Mouse (Mus musculus): ENCODE measurements at regions not wholly inside any gene's neighbourhood (a gene's known extent, or its start where the extent isn't known, plus 50 kb on each side); places are given as distances from the start of the nearest gene placed in this dataset.

DNA sequence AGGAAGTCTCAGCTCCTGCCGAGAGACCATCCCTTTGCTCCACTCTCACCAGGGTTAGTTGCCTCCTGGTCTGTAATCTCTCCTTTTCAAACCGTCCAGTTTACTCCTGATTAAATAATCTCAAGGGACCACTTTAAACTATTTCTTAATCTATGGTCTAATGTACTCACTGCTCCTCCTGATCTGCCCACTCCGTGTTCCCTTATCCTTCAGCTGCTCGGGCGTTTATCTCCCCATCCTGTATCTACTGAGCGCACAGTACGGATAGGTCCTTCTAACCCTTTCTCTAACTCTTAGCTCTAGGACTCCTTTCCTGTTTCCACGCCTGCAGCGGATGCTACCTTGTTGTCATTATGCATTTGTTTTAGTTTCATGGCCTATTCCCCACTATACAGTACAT lies 67.1 kb upstream of the Picalm start:
- H3K27ac ChIP-seq = 0 out of 2 replicates have a peak overlapping the region, but pooled peaks have one; percentile 1
- no peak overlapping the region for H3K4me3 ChIP-seq
- DNase-seq (ENCODE audit: low spot score in 2 of 2) = no peak
- no peak for TF ChIP-seq CTCF (conservative IDR thresholded peaks at IDR 0.05)

DNA sequence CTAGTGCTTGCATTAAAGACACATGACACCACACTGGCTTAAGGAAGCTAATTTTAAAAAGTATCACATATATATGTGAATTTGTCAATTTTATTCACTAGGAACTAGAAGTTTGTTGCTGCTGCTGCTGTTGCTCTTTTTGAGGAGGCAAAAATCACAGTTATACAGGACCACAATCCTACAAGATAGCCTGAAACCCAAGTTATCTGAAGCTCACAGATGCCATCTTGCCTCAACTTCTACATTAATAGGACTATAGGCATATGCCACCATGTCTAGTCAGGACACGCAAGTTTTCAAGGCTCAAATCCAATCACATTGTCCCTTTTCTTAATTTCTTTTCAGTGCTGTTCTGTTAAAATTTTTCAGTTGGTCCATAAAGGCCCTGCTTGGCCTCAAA lies 65.8 kb upstream of the Picalm start:
- DNase-seq (ENCODE audit: low spot score in 2 of 2) = no peak
- Histone ChIP-seq H3K27ac (no peak overlapping the region), H3K4me3 (no peak overlapping the region)
- TF ChIP-seq CTCF (conservative IDR thresholded peaks at IDR 0.05) = no peak

DNA sequence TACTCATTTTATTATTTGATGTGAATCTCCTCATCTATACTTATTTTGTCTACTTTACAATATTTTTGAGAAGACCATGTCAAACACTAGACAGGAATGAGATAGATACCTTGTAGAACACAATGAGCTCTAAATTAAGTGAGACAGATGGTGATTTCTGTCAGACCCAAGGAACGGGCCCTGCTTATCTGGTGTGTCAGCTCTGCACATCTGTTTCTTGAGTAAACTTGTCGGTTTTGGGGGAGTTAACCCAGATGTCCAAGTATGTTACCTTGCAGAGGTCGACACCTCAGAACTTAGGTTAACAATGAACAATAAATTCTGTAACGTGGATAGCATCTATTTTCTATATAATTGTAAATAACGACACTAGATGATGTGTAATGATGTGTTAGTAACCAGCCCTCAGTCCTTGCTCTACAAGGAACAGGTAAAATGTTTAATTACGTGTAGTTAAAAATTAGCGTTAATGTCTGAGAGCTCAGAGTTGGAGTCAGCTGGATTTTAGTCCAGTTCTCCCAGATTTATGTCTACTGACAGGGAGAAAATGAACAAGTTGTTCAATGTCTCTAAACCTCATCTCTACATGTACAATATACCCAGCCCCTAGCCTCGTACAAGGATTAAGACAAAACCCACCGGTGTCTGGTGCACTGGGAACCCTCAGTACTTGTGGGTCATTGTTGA lies 64.6 kb upstream of the Picalm start:
- Histone ChIP-seq H3K27ac (no peak overlapping the region), H3K4me3 (no peak overlapping the region)
- no peak for TF ChIP-seq CTCF (conservative IDR thresholded peaks at IDR 0.05)
- DNase-seq (ENCODE audit: low spot score in 2 of 2) = no peak

DNA sequence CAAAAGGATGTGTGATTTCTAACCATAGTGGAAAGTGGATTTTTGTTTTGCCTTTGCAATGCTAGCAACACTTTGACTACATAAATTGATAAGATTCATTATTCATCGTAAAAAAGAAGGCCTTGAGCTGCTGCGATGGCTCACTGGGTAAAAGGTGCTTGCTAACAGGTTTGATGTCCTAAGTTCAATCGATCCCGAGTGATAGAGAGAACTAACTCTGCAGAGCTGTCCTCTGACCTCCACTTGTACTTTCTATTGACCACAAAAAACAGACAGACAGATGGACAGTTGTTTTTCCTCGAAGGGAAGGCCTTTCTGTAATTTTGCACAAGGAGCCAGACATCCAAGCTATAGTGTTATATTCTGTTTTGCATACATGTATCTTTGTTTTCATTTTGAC lies 63.7 kb upstream of the Picalm start:
- H3K4me3 ChIP-seq = no peak overlapping the region
- H3K27ac ChIP-seq = no peak overlapping the region
- no peak for TF ChIP-seq CTCF (conservative IDR thresholded peaks at IDR 0.05)
- DNase-seq (ENCODE audit: low spot score in 2 of 2) = no peak

DNA sequence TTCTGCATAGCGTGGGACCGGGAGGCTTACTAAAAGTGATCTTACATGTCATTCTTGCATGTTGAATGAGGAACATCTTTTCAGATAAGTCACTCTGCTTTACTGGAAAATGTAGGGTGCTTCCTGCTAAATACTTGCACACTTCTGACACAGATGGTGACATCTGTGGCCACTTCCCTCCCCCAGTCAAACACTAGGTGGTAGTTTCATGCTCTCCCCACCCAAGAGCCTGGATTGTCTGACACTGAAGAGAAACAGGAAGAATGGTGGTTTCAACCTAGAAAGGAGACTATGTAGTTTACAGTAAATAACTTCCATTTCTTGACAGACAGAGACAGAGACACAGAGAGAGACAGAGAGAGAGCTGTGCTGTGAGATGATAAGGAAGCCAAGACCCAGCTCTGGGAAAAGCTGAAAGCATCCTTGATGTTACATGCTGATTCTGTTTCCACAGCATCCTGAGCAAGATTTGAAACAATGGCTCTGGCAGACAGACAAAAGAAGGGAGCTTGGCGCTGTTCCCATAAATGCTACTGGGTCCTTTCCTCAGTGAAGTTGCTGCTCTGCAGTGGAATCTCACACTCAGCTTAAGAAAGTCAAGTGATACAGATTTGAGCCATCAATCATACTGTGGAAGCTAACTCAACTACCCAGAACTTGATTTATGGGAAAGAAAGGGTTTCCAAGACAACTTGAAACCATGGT lies 61.9 kb upstream of the Picalm start:
- no peak overlapping the region for H3K4me3 ChIP-seq
- DNase-seq (ENCODE audit: low spot score in 2 of 2) = no peak
- no peak for TF ChIP-seq CTCF (conservative IDR thresholded peaks at IDR 0.05)

DNA sequence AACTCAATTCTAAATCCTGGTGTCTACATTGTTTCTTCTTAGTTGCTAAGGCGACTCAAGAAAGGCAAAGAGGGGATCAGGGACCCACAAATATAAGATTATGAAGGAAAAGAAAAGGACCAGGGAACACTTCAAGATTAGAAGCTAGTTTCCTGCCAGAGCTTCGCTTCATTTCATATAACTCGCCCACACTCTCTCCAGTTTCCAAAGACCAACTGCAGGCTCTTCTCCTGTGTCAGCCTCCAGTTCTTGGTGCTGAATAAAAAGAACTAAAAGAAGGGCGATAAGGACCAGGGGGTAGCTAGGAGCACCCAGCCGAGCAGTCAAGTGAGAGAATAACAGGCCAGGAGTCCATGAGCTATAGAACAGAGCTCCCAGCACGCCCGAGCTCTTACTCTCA lies 59.7 kb upstream of the Picalm start:
- TF ChIP-seq CTCF (conservative IDR thresholded peaks at IDR 0.05) = no peak
- no peak for DNase-seq (ENCODE audit: low spot score in 2 of 2)
- no peak overlapping the region for H3K4me3 ChIP-seq

More for the DNA sequence above, 61.9 kb upstream of the Picalm start:
- H3K27ac ChIP-seq = no peak overlapping the region

DNA sequence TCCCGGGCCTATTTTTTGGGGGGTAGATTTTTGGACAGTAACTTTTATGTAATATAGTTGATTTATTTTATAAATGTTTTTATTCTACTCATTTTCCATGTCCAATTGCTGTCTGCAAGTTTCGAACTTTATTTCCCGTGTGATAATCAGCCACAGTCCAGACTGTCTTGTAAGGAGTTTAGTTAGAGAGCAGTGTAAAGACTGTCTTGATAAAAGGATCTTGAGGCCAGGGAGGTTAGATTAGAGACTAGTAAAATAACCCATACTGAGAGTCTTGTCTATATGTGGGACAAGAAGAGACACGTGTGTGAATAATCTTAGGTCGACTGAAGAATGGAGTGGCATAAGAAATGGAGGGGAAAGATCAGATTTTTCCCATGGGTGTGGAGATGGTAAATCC lies 56.1 kb upstream of the Picalm start:
- DNase-seq (ENCODE audit: low spot score in 2 of 2) = no peak
- H3K4me3 ChIP-seq = no peak overlapping the region
- no peak for TF ChIP-seq CTCF (conservative IDR thresholded peaks at IDR 0.05)
- no peak overlapping the region for H3K27ac ChIP-seq

More for the DNA sequence above, 59.7 kb upstream of the Picalm start:
- H3K27ac ChIP-seq = no peak overlapping the region

DNA sequence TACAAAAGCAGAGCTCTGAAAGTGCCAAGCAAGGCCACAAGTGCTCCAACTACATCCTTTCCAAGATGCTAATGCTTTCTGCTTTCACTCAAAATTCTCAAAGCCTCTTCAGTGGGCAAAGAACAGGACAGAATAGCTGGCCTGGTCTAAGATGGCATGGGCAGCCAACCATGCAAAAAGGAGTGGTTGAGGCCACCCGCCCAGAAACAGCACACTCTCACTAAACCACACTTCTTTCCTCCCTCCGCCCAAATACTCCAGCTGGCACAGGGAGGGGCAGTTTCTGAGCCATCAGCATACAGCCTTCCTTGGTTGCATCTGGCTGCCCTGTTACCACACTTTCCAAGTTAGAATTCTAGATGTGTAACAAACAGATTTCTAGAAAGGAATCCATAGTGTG lies 55.4 kb upstream of the Picalm start:
- H3K27ac ChIP-seq = no peak overlapping the region
- DNase-seq (ENCODE audit: low spot score in 2 of 2) = peak in 1 of 2 experiments; percentile 29
- no peak overlapping the region for H3K4me3 ChIP-seq
- no peak for TF ChIP-seq CTCF (conservative IDR thresholded peaks at IDR 0.05)

DNA sequence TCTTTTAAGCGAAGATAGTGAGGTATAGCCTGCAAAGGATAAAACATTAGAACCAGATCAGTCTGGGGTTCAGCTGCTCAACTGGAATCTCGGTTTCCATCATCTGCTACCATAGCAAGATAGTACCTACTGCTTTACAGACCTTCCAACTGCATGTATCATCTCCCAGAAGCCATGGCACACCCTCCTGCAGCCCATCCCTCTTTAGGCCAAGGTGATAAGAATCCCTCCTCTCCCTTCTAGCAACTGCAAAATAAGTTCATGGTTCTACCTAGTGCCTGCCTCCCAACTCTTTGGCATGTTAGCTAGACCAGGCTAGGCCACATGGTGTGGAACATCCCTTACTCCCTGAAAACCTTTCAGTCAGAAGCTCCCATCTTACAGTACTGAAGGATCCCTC lies 52.4 kb upstream of the Picalm start:
- DNase-seq (ENCODE audit: low spot score in 2 of 2) = no peak
- TF ChIP-seq CTCF (conservative IDR thresholded peaks at IDR 0.05) = no peak

DNA sequence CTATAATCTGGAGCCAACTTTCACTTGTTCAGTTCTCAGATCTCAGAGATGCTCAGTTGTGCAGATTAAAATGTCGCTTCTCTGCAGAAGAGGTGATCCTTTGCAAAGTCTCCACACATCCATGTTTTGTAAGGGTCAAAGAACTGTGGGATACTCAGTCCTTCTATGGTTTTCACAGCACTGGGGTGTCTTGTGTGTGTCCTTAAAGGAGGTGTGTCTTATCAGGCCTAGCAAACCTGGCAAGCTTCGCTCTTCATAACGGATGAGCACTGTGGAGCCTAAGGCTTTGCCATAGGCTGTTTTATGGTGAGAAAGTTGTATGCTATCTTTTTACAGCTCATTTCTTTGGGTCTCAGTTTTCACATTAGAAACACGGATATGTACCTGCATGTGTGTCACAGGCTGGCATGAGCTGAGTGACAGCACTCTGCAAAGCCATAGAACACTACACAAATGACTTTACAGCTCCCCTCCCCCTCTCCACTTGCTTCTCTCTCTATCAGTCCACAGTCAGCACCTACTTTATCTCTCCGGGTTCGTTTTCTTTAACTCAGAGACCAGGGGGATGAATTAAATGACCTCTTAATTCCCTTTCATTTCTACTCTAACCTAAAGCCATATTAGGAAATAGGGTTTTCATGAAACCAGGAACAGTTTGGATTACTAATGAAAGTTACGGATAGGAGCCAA lies 49.8 kb upstream of the Picalm start:
- Histone ChIP-seq H3K4me3 (no peak overlapping the region), H3K27ac (no peak overlapping the region)
- DNase-seq (ENCODE audit: low spot score in 2 of 2) = no peak
- TF ChIP-seq CTCF (conservative IDR thresholded peaks at IDR 0.05) = no peak

More for the DNA sequence above, 52.4 kb upstream of the Picalm start:
- H3K27ac ChIP-seq = no peak overlapping the region
- no peak overlapping the region for H3K4me3 ChIP-seq
